Mouse (Mus musculus) E14TG2a.4 (cell line): ENCODE results near the gene Ttyh2.

ENCODE experiments used
- CTCF ChIP-seq: conservative IDR thresholded peaks from 2 replicates; pipeline ENCODE4 v1.5.1; 2014; ENCODE audit warnings: low read length
- NANOG ChIP-seq: IDR thresholded peaks from 2 replicates; pipeline ENCODE4 v1.6.1; 2014; ENCODE audit warnings: borderline replicate concordance, low read length, mixed read lengths

- TF ChIP-seq CTCF (no peak), NANOG (no peak)
Observed at GRCm38 (mm10) chr11:114676896-114677530, 1.8 kb downstream of the Ttyh2 start.
